ENCODE assay signal across 9 mouse cellular contexts in genomic region chr11:34977861-34978260, GRCm38 (mm10).
DNase-seq lines count a peak whose midpoint lies in the region; ATAC-seq lines count a peak whose summit lies in the region.
"Had no signal": no experiment of that assay in that cellular context is flagged by ENCODE, and none has a peak within 500 bp of the region (broad histone marks: within the 10 kb centered on the region; RNA-seq: fewer than 3 reads in every experiment).

No protein-coding gene starts in this region.

- no peak for ATAC-seq in inflammation-experienced regulatory T-cells, adult 6 months
- ATAC-seq: intestine, postnatal 0 days had no signal

- DNase-seq in gastrocnemius, adult 18-20 months (ENCODE audit: low spot score): peak; percentile 48
- no peak for DNase-seq in gastrocnemius, postnatal 36 days
- DNase-seq in layer of hippocampus, adult 9-11 months: peak; percentile 20
- no peak for DNase-seq in layer of hippocampus, postnatal 10 days (ENCODE audit: low spot score in 2 of 2)
- peak; percentile 32 for DNase-seq in fibroblast of lung, adult 2 months (ENCODE audit: low read depth)
- DNase-seq in kidney, postnatal 25 days: peak; percentile 35 to 38
- DNase-seq: gastrocnemius, postnatal 14 days had no signal

- intact Hi-C loops in gastrocnemius, postnatal 36 days (cut with DNase I): no loop called here

Comparison
In these comparisons a context has a peak if more than half of its experiments do, and no peak if none do; other contexts are left out.
1. DNase-seq: peak in gastrocnemius, adult 18-20 months (single experiment), layer of hippocampus, adult 9-11 months (single experiment), fibroblast of lung, adult 2 months (single experiment) and kidney, postnatal 25 days (2 of 2); none in gastrocnemius, postnatal 36 days (0 of 2) and layer of hippocampus, postnatal 10 days (0 of 2).